Mouse (Mus musculus) hindbrain, embryonic 11.5 days (tissue): ENCODE data around the gene Vash1. TPM values are rescaled to one million over a fixed set of nuclear protein-coding genes. Genes with fewer than 3 reads are reported as not detected.
A peak's percentile ranks its signal among the peaks of the same experiment; 100 is the strongest.

ENCODE experiments used
- ATAC-seq: fragments of 200-750 bp; cut with Nextera tagmentation; 2 replicates; pipeline ENCODE4 v1.8.0; 2017; ENCODE audit warnings: mild to moderate bottlenecking, moderate TSS enrichment, moderate library complexity; ENCODE audit not compliant: low FRiP score
- DNase-seq: peaks from one replicate; pipeline ENCODE4 v3.0.0-alpha.2; 2015; ENCODE audit warnings: low spot score
- H3K27ac ChIP-seq: fragments of 300-500 bp; sonication (generic); 2 replicates; pipeline ENCODE4 v1.5.1; 2014; ENCODE audit warnings: mild to moderate bottlenecking, low read depth, low read length
- H3K27me3 ChIP-seq: fragments of 300-500 bp; sonication (generic); 2 replicates; pipeline ENCODE4 v1.6.1; 2014; ENCODE audit warnings: mild to moderate bottlenecking, low read length, moderate library complexity, mixed read lengths; ENCODE audit not compliant: control insufficient read depth, insufficient read depth
- H3K36me3 ChIP-seq: fragments of 300-500 bp; sonication (generic); 2 replicates; pipeline ENCODE4 v1.6.1; 2014; ENCODE audit warnings: mild to moderate bottlenecking, low read length, moderate library complexity, mixed read lengths; ENCODE audit not compliant: control insufficient read depth, insufficient read depth
- H3K4me1 ChIP-seq: fragments of 300-500 bp; sonication (generic); replicated peaks from 2 replicates; pipeline ENCODE4 v1.6.1; 2014; ENCODE audit warnings: low read length, mixed read lengths; ENCODE audit not compliant: control insufficient read depth, insufficient read depth
- H3K4me2 ChIP-seq: fragments of 300-500 bp; sonication (generic); replicated peaks from 2 replicates; pipeline ENCODE4 v1.6.1; 2014; ENCODE audit warnings: mild to moderate bottlenecking, low read depth, low read length
- H3K4me3 ChIP-seq: fragments of 300-500 bp; sonication (generic); 2 replicates; pipeline ENCODE4 v1.5.1; 2014; ENCODE audit warnings: low read depth, low read length
- H3K9ac ChIP-seq: fragments of 300-500 bp; sonication (generic); 2 replicates; pipeline ENCODE4 v1.6.1; 2014; ENCODE audit warnings: low read depth, low read length
- H3K9me3 ChIP-seq: fragments of 300-500 bp; sonication (generic); 2 replicates; pipeline ENCODE4 v1.6.1; 2016; ENCODE audit warnings: low read length; ENCODE audit not compliant: control insufficient read depth
- WGBS: fragments of 180-500 bp; shearing (Covaris S2); extraction: QIAGEN DNeasy Blood & Tissue Kit; methylation state at CpG from one replicate; pipeline ENCODE4 v1.1.7; 2014; 5-methylcytosine and 5-hydroxymethylcytosine counted together
- polyA plus RNA-seq: library from polyadenylated mRNA; unstranded; fragments of >200 nt; fragmentation: Nextera tagmentation; extraction: Ambion mirVana; gene quantifications from 2 replicates; pipeline ENCODE4 v1.2.1, GENCODE M21; 2014

Gene Vash1
- polyA plus RNA-seq = 26.5 and 28.1 TPM in 2 replicates

DNA sequence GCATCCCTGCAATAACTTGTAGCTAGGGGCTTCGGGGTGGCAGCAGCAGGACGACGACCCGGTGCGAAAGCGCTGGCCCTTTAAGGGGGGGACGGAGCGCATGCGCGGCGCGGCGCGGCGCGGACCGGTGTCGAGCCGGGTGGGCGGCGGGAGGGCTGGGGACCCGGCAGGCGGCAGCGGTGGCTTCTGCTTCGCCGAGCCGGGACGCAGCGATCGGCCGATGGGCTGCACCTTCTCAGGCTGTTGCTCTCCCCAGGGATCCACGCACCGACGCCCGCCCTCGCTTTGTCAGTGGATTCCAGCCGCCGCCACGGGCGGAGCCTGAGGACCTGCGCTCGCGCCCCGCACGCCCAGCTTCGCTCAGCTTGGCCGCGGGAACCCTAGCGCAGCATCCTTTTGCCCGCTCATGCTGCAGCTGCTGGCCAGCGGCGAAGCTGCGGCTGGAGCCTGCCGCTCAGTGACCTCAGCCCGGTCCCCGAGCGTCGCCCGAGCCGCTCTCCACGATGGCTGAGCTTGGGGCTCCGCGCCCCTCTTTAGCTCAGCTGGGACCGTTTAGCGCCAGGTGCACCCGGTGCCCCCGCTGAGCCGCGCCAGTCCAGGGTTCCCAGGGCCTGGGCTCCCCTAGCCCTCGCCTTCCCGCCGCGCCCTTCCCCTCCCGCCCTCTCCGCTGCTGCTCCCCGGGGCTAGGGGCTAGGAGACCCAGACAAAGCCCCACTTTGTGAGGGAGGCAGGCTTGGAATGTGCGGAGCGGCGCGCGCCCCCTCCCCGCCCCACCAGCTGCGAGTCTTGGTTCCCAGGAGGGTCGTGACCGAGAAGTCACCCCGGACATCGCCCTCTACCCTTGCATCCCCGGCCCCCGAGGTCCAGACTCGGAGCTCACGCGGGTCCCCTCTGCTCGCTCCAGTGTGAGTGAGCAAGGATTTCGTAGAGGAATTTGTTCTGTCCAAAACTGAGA is at the start of gene Vash1:
Gene Vash1, plus strand, starts transcription at position 110 of the 955 bp plus-strand sequence.
- Histone ChIP-seq H3K27me3 (no peaks in the 10 kb centered on the region), H3K9ac (peak within 1 kb of the TSS; percentile 98), H3K4me3 (peak within 1 kb of the TSS; percentile 93), H3K27ac (peak within 1 kb of the TSS; percentile 99), H3K4me1 (peaks cover 2% of the 10 kb centered on the region; the same call in 1 of the 2 replicates), H3K36me3 (no peaks in the 10 kb centered on the region), H3K4me2 (peak within 1 kb of the TSS; percentile 72), H3K9me3 (no peaks in the 10 kb centered on the region)
- WGBS = under 1% methylated on average over 92 of the region's 94 CpGs
- DNase-seq = peak; percentile 90
- ATAC-seq = peak; percentile 86

DNA sequence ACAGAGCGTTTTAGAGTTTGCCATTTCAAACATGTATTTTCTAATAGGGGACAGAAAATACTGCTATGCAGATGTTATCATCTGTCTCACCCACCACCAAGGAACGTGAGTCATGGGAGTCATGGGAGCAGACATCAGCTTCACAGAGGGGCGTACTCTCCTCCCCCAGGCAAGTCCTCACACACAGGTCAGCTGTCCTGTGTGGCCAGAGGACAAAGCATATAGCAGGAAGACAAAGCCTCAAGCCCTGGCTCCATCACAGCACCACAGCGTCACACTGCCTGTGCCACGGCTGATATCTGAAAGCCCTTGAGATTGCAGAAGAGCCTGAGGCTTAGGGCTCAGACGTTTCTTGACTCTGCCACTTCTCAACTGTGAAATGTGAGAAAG is 49.7 kb upstream of the Vash1 start:
- no peaks in the 10 kb centered on the region for H3K4me1 ChIP-seq
- H3K9ac ChIP-seq = no peak overlapping the region
- H3K27me3 ChIP-seq = no peaks in the 10 kb centered on the region
- no peak overlapping the region for H3K27ac ChIP-seq
- H3K4me3 ChIP-seq = no peak overlapping the region
- no peak for ATAC-seq
- H3K9me3 ChIP-seq = no peaks in the 10 kb centered on the region
- H3K4me2 ChIP-seq = no peak overlapping the region
- 71% methylated on average over 6 of the region's 6 CpGs for WGBS
- no peaks in the 10 kb centered on the region for H3K36me3 ChIP-seq
- no peak for DNase-seq

GRCm38 (mm10) chr12:86641763-86642162 is 36.7 kb upstream of the Vash1 start:
- Histone ChIP-seq H3K4me2 (no peak overlapping the region), H3K4me1 (peaks cover 2% of the 10 kb centered on the region; the same call in 1 of the 2 replicates)
- 32% methylated on average over 8 of the region's 8 CpGs for WGBS

GRCm38 (mm10) chr12:86644512-86645273 is 33.8 kb upstream of the Vash1 start:
- ATAC-seq (peak; percentile 86), DNase-seq (peak; percentile 39)
- H3K9ac ChIP-seq = no peak overlapping the region
- H3K27ac ChIP-seq = peak overlapping the region; percentile 61
- peaks cover 2% of the 10 kb centered on the region; the same call in 1 of the 2 replicates for H3K4me1 ChIP-seq
- no peaks in the 10 kb centered on the region for H3K27me3 ChIP-seq
- H3K9me3 ChIP-seq = no peaks in the 10 kb centered on the region
- WGBS = 45% methylated on average over 17 of the region's 17 CpGs
- H3K36me3 ChIP-seq = no peaks in the 10 kb centered on the region
- no peak overlapping the region for H3K4me2 ChIP-seq
- H3K4me3 ChIP-seq = no peak overlapping the region

More at GRCm38 (mm10) chr12:86641763-86642162, 36.7 kb upstream of the Vash1 start:
- Histone ChIP-seq H3K9ac (no peak overlapping the region), H3K4me3 (no peak overlapping the region), H3K27me3 (no peaks in the 10 kb centered on the region), H3K27ac (no peak overlapping the region), H3K36me3 (no peaks in the 10 kb centered on the region), H3K9me3 (no peaks in the 10 kb centered on the region)
- ATAC-seq (no peak), DNase-seq (peak; percentile 63)

- 0 out of 2 replicates have a peak overlapping the region, but pooled peaks have one; percentile 61 for H3K27ac ChIP-seq
Observed at GRCm38 (mm10) chr12:86645494-86645893, 33.0 kb upstream of the Vash1 start.

GRCm38 (mm10) chr12:86646831-86647230 is 31.7 kb upstream of the Vash1 start:
- H3K4me2 ChIP-seq = no peak overlapping the region
- H3K4me1 ChIP-seq = peaks cover 2% of the 10 kb centered on the region; the same call in 1 of the 2 replicates
- H3K27ac ChIP-seq = no peak overlapping the region
- no peak overlapping the region for H3K9ac ChIP-seq
- H3K27me3 ChIP-seq = no peaks in the 10 kb centered on the region
- no peaks in the 10 kb centered on the region for H3K9me3 ChIP-seq
- ATAC-seq = no peak
- H3K4me3 ChIP-seq = no peak overlapping the region
- WGBS = 63% methylated on average over 9 of the region's 9 CpGs
- H3K36me3 ChIP-seq = no peaks in the 10 kb centered on the region
- no peak for DNase-seq

More at GRCm38 (mm10) chr12:86645494-86645893, 33.0 kb upstream of the Vash1 start:
- Histone ChIP-seq H3K36me3 (no peaks in the 10 kb centered on the region), H3K9me3 (no peaks in the 10 kb centered on the region), H3K27me3 (no peaks in the 10 kb centered on the region), H3K4me3 (no peak overlapping the region), H3K4me2 (no peak overlapping the region), H3K9ac (no peak overlapping the region), H3K4me1 (peaks cover 2% of the 10 kb centered on the region; the same call in 1 of the 2 replicates)
- ATAC-seq = no peak
- DNase-seq = no peak
- 76% methylated on average over 5 of the region's 5 CpGs for whole genome bisulfite sequencing

DNA sequence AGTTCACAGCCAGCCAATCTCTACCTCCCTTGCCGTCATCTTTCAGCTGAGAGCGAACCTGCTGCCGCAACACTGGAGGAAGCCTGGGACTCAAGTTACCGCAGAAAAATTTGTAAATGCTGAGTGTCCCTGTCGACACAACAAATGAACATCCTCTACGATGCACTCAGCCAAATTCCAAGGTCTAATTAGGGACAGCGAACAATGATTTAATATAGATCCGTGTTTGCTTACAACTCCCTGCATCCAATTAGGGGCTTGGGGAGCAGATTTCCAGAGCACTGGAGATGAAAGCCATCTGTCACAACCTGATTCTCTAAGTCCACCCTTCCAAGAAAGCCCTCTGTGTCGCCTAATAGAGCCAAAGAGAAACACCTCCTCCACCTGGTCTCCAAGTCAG is 31.2 kb upstream of the Vash1 start:
- Histone ChIP-seq H3K36me3 (no peaks in the 10 kb centered on the region), H3K4me1 (peaks cover 2% of the 10 kb centered on the region; the same call in 1 of the 2 replicates), H3K4me3 (no peak overlapping the region), H3K9ac (no peak overlapping the region), H3K9me3 (no peaks in the 10 kb centered on the region), H3K27ac (no peak overlapping the region), H3K4me2 (no peak overlapping the region), H3K27me3 (no peaks in the 10 kb centered on the region)
- DNase-seq = no peak
- no peak for ATAC-seq
- 63% methylated on average over 9 of the region's 9 CpGs for WGBS

DNA sequence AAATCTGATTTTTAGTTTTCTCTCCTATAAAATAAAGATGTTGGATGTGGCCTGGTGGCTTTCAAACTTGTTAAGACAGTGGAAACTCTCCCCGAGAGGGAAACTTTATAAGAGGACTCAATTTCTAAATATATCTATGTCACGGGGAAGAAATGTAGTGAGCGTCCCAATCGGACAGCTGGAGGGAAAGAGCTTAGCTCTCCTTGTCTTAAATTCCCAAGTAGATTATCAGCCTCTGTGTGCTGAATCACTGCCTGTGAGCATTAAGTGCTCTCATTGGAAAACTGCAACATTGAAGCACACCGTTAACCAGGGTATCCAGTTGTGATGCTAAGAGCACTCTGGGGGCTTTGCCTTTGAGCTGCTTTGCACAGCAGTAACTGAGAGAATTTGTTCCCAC is 30.8 kb upstream of the Vash1 start:
- Histone ChIP-seq H3K9ac (no peak overlapping the region), H3K27ac (no peak overlapping the region), H3K4me2 (no peak overlapping the region), H3K27me3 (no peaks in the 10 kb centered on the region), H3K4me1 (peaks cover 2% of the 10 kb centered on the region; the same call in 1 of the 2 replicates), H3K4me3 (no peak overlapping the region), H3K36me3 (no peaks in the 10 kb centered on the region), H3K9me3 (no peaks in the 10 kb centered on the region)
- ATAC-seq = no peak
- 90% methylated on average over 5 of the region's 5 CpGs for WGBS
- DNase-seq = no peak
